Mouse (Mus musculus) bone marrow macrophage, adult 2 months (primary cell): ENCODE results near the gene Bmi1.

ENCODE experiments used
- CTCF ChIP-seq: IDR thresholded peaks from 2 replicates; pipeline ENCODE4 v1.5.1; 2012; ENCODE audit warnings: low read depth, mild to moderate bottlenecking, low read length, moderate library complexity
- POLR2A ChIP-seq: IDR thresholded peaks from 2 replicates; pipeline ENCODE4 v1.6.1; 2012; ENCODE audit warnings: mild to moderate bottlenecking, low read depth, low read length, borderline replicate concordance

DNA sequence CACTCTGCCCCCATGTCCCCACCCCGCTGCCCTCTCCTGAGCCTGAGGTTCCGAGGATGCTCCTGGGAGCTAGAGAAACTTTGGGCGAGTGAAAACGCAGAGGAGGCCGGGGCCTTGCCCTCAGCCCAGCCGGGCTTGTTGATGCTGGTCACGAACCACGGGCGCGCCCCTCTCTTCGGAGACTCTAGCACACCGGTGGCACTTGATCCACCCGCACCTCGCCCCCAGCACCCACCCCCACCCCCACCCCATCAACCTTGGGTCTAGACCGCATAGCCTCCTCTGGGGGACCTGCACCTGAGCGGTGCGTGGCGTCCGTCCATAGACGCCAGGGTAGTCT, 17.8 kb downstream of the Bmi1 start:
- TF ChIP-seq CTCF (no peak), POLR2A (no peak)
